Mouse (Mus musculus) liver, adult 10 weeks (tissue): ENCODE results near the gene Krtap31-2. TPM values are rescaled to one million over a fixed set of nuclear protein-coding genes. Genes with fewer than 3 reads are reported as not detected.

Source experiments
- polyA plus RNA-seq: library from polyadenylated mRNA; stranded (reverse); fragments of 350-450 nt; fragmentation: Illumina TruSeq; extraction: RNeasy Lipid Tissue Mini Kit (QIAGEN cat#74804); gene quantifications from one replicate; pipeline ENCODE4 v1.2.3, GENCODE M21; 2014; ENCODE audit warnings: low read depth, low replicate concordance

Gene Krtap31-2
- polyA plus RNA-seq = not detected

GRCm38 (mm10) chr11:99935991-99936390, at the start of gene Krtap31-2:
TSS of gene Krtap31-2 (plus strand) at chr11:99936291.

GRCm38 (mm10) chr11:99907620-99908019, 28.5 kb upstream of the Krtap31-2 start, which contains the start of gene Krtap31-1:
TSS of gene Krtap31-1 (plus strand) at chr11:99907920.

GRCm38 (mm10) chr11:99914451-99914850, 21.6 kb upstream of the Krtap31-2 start, which contains the start of gene Gm11565:
TSS of gene Gm11565 (plus strand) at chr11:99914751.

GRCm38 (mm10) chr11:99948175-99948574, 12.1 kb downstream of the Krtap31-2 start, which contains the start of gene Krtap9-5:
TSS of gene Krtap9-5 (plus strand) at chr11:99948475.

GRCm38 (mm10) chr11:99978953-99979352, 42.9 kb downstream of the Krtap31-2 start, which contains the start of gene Krtap29-1:
TSS of gene Krtap29-1 (minus strand) at chr11:99979053.

GRCm38 (mm10) chr11:99986180-99986647, 50.1 kb downstream of the Krtap31-2 start, which contains the start of gene Krtap16-1:
TSS of gene Krtap16-1 (minus strand) at chr11:99986597.

Other genes starting within 250 kb of the Krtap31-2 start
- gene Gm14190, start 245.6 kb upstream of the Krtap31-2 start, polyA plus RNA-seq = not detected
- gene Gm14180, start 202.0 kb upstream of the Krtap31-2 start, polyA plus RNA-seq = not detected
- not detected for gene Gm11595, start 163.4 kb upstream of the Krtap31-2 start, polyA plus RNA-seq
- not detected for gene Krtap4-8, start 155.6 kb upstream of the Krtap31-2 start, polyA plus RNA-seq
- gene Krtap4-9, start 151.1 kb upstream of the Krtap31-2 start, polyA plus RNA-seq = not detected
- not detected for gene Gm11596, start 142.8 kb upstream of the Krtap31-2 start, polyA plus RNA-seq
- not detected for gene Gm11569, start 137.4 kb upstream of the Krtap31-2 start, polyA plus RNA-seq
- gene Gm11554, start 131.8 kb upstream of the Krtap31-2 start, polyA plus RNA-seq = not detected
- gene Krtap4-13, start 126.4 kb upstream of the Krtap31-2 start, polyA plus RNA-seq = not detected
- gene Gm11564, start 120.6 kb upstream of the Krtap31-2 start, polyA plus RNA-seq = not detected
- not detected for gene 2300003K06Rik, start 98.2 kb upstream of the Krtap31-2 start, polyA plus RNA-seq
- not detected for gene Krtap4-16, start 84.7 kb upstream of the Krtap31-2 start, polyA plus RNA-seq
- gene Gm11568, start 78.4 kb upstream of the Krtap31-2 start, polyA plus RNA-seq = not detected
- gene Gm11559, start 71.8 kb upstream of the Krtap31-2 start, polyA plus RNA-seq = not detected
- not detected for gene Krtap9-1, start 62.9 kb upstream of the Krtap31-2 start, polyA plus RNA-seq
- gene Gm11567, start 57.1 kb upstream of the Krtap31-2 start, polyA plus RNA-seq = not detected
- gene Krtap31-1, start 28.4 kb upstream of the Krtap31-2 start, polyA plus RNA-seq = not detected
- not detected for gene Gm11565, start 21.5 kb upstream of the Krtap31-2 start, polyA plus RNA-seq
- gene Krtap9-5, start 12.2 kb downstream of the Krtap31-2 start, polyA plus RNA-seq = not detected
- not detected for gene Krtap29-1, start 42.8 kb downstream of the Krtap31-2 start, polyA plus RNA-seq
- gene Krtap16-1, start 50.3 kb downstream of the Krtap31-2 start, polyA plus RNA-seq = not detected
- not detected for gene Krtap17-1, start 57.7 kb downstream of the Krtap31-2 start, polyA plus RNA-seq
- gene Krt33a, start 79.9 kb downstream of the Krtap31-2 start, polyA plus RNA-seq = not detected
- gene Krt33b, start 93.6 kb downstream of the Krtap31-2 start, polyA plus RNA-seq = not detected
- gene Krt34, start 105.3 kb downstream of the Krtap31-2 start, polyA plus RNA-seq = not detected
- not detected for gene Krt31, start 114.3 kb downstream of the Krtap31-2 start, polyA plus RNA-seq
- not detected for gene Krt32, start 151.9 kb downstream of the Krtap31-2 start, polyA plus RNA-seq
- gene Krt35, start 159.9 kb downstream of the Krtap31-2 start, polyA plus RNA-seq = not detected
- gene Krt36, start 169.3 kb downstream of the Krtap31-2 start, polyA plus RNA-seq = not detected
- not detected for gene Krt13, start 185.3 kb downstream of the Krtap31-2 start, polyA plus RNA-seq
- not detected for gene Krt15, start 199.6 kb downstream of the Krtap31-2 start, polyA plus RNA-seq
- not detected for gene Krt19, start 212.4 kb downstream of the Krtap31-2 start, polyA plus RNA-seq